In genomic region chr7:37977676-37978075, GRCm38 (mm10) we compare ENCODE assay signal across 10 mouse cellular contexts.
"Had no signal": no experiment of that assay in that cellular context is flagged by ENCODE, and none has a peak within 500 bp of the region (broad histone marks: within the 10 kb centered on the region; RNA-seq: fewer than 3 reads in every experiment).

No protein-coding gene starts in this region.

- DNase-seq: kidney, adult 2 months; kidney, postnatal 36 days; layer of hippocampus, postnatal 36 days; left cerebral cortex, postnatal 4 days; liver, postnatal 0 days; lung, embryonic 14.5 days; thymus, adult 2 months; thymus, postnatal 25 days had no signal

- ATAC-seq: liver, postnatal 0 days; lung, postnatal 0 days; midbrain, embryonic 15.5 days had no signal
